Mouse (Mus musculus): ENCODE measurements around the gene Wdhd1. TPM values are rescaled to one million over a fixed set of nuclear protein-coding genes. Genes with fewer than 3 reads are reported as not detected.

The Wdhd1 gene
- polyA plus RNA-seq, 1 experiment from 2014 or later = 54.8 TPM

GRCm38 (mm10) chr14:47222631-47223450 is 53.8 kb downstream of the Wdhd1 start:
- no peak overlapping the region for H3K9ac ChIP-seq (ENCODE audit: low read length)
- DNase-seq (ENCODE audit: low spot score) = no peak
- H3K4me3 ChIP-seq (ENCODE audit: low read depth, low read length) = no peak overlapping the region
- ATAC-seq (ENCODE audit: insufficient number of reproducible peaks, low FRiP score, low TSS enrichment, low read depth) = no peak
- no peaks in the 10 kb centered on the region for H3K4me1 ChIP-seq (ENCODE audit: control insufficient read depth, insufficient read depth, low read length)
- H3K4me2 ChIP-seq (ENCODE audit: low read depth, severe bottlenecking) = no peak overlapping the region
- H3K27me3 ChIP-seq (ENCODE audit: control insufficient read depth, insufficient read depth, low read length) = no peaks in the 10 kb centered on the region
- H3K9me3 ChIP-seq (ENCODE audit: control insufficient read depth, low read length) = no peaks in the 10 kb centered on the region
- H3K27ac ChIP-seq (replicated peaks; ENCODE audit: low read depth, low read length) = no peak overlapping the region
- no peaks in the 10 kb centered on the region for H3K36me3 ChIP-seq (ENCODE audit: control insufficient read depth, insufficient read depth, low read length)
- WGBS = 79% methylated on average over 11 of the region's 11 CpGs

GRCm38 (mm10) chr14:47221567-47221966 is 55.1 kb downstream of the Wdhd1 start:
- Histone ChIP-seq H3K36me3 (ENCODE audit: control insufficient read depth, insufficient read depth, low read length) (no peaks in the 10 kb centered on the region), H3K9me3 (ENCODE audit: control insufficient read depth, low read length) (no peaks in the 10 kb centered on the region), H3K9ac (ENCODE audit: low read length) (no peak overlapping the region), H3K4me1 (ENCODE audit: control insufficient read depth, insufficient read depth, low read length) (no peaks in the 10 kb centered on the region), H3K4me2 (ENCODE audit: low read depth, severe bottlenecking) (no peak overlapping the region), H3K27me3 (ENCODE audit: control insufficient read depth, insufficient read depth, low read length) (no peaks in the 10 kb centered on the region), H3K4me3 (ENCODE audit: low read depth, low read length) (no peak overlapping the region), H3K27ac (replicated peaks; ENCODE audit: low read depth, low read length) (no peak overlapping the region)
- WGBS = 84% methylated on average over 11 of the region's 11 CpGs
- DNase-seq (ENCODE audit: low spot score) (no peak), ATAC-seq (ENCODE audit: insufficient number of reproducible peaks, low FRiP score, low TSS enrichment, low read depth) (no peak)

- no peaks in the 10 kb centered on the region for H3K36me3 ChIP-seq (ENCODE audit: control insufficient read depth, insufficient read depth, low read length)
- no peaks in the 10 kb centered on the region for H3K27me3 ChIP-seq (ENCODE audit: control insufficient read depth, insufficient read depth, low read length)
- no peaks in the 10 kb centered on the region for H3K4me1 ChIP-seq (ENCODE audit: control insufficient read depth, insufficient read depth, low read length)
- H3K9ac ChIP-seq (ENCODE audit: low read length) = no peak overlapping the region
- ATAC-seq (ENCODE audit: insufficient number of reproducible peaks, low FRiP score, low TSS enrichment, low read depth) (no peak), DNase-seq (ENCODE audit: low spot score) (no peak)
- H3K4me2 ChIP-seq (ENCODE audit: low read depth, severe bottlenecking) = no peak overlapping the region
- H3K4me3 ChIP-seq (ENCODE audit: low read depth, low read length) = no peak overlapping the region
- H3K9me3 ChIP-seq (ENCODE audit: control insufficient read depth, low read length) = no peaks in the 10 kb centered on the region
- H3K27ac ChIP-seq (replicated peaks; ENCODE audit: low read depth, low read length) = no peak overlapping the region
- 86% methylated on average over 8 of the region's 8 CpGs for WGBS
Measured at GRCm38 (mm10) chr14:47220231-47221025, 56.2 kb downstream of the Wdhd1 start.

- H3K4me1 ChIP-seq (ENCODE audit: control insufficient read depth, insufficient read depth, low read length) = no peaks in the 10 kb centered on the region
- no peaks in the 10 kb centered on the region for H3K9me3 ChIP-seq (ENCODE audit: control insufficient read depth, low read length)
- no peak overlapping the region for H3K27ac ChIP-seq (replicated peaks; ENCODE audit: low read depth, low read length)
- DNase-seq (ENCODE audit: low spot score) = no peak
- no peak overlapping the region for H3K9ac ChIP-seq (ENCODE audit: low read length)
- 91% methylated on average over 9 of the region's 9 CpGs for WGBS
- H3K36me3 ChIP-seq (ENCODE audit: control insufficient read depth, insufficient read depth, low read length) = no peaks in the 10 kb centered on the region
- H3K27me3 ChIP-seq (ENCODE audit: control insufficient read depth, insufficient read depth, low read length) = no peaks in the 10 kb centered on the region
- ATAC-seq (ENCODE audit: insufficient number of reproducible peaks, low FRiP score, low TSS enrichment, low read depth) = no peak
- H3K4me2 ChIP-seq (ENCODE audit: low read depth, severe bottlenecking) = no peak overlapping the region
- no peak overlapping the region for H3K4me3 ChIP-seq (ENCODE audit: low read depth, low read length)
Measured at GRCm38 (mm10) chr14:47218766-47219606, 57.7 kb downstream of the Wdhd1 start.

GRCm38 (mm10) chr14:47216541-47216940 is 60.1 kb downstream of the Wdhd1 start:
- Histone ChIP-seq H3K4me1 (ENCODE audit: control insufficient read depth, insufficient read depth, low read length) (no peaks in the 10 kb centered on the region), H3K4me2 (ENCODE audit: low read depth, severe bottlenecking) (no peak overlapping the region), H3K27me3 (ENCODE audit: control insufficient read depth, insufficient read depth, low read length) (no peaks in the 10 kb centered on the region), H3K9me3 (ENCODE audit: control insufficient read depth, low read length) (no peaks in the 10 kb centered on the region), H3K9ac (ENCODE audit: low read length) (no peak overlapping the region), H3K4me3 (ENCODE audit: low read depth, low read length) (no peak overlapping the region), H3K27ac (replicated peaks; ENCODE audit: low read depth, low read length) (no peak overlapping the region), H3K36me3 (ENCODE audit: control insufficient read depth, insufficient read depth, low read length) (no peaks in the 10 kb centered on the region)
- DNase-seq (ENCODE audit: low spot score) (no peak), ATAC-seq (ENCODE audit: insufficient number of reproducible peaks, low FRiP score, low TSS enrichment, low read depth) (no peak)
- WGBS = 86% methylated on average over 2 of the region's 2 CpGs

GRCm38 (mm10) chr14:47214367-47214766 is 62.3 kb downstream of the Wdhd1 start:
- no peak overlapping the region for H3K4me3 ChIP-seq (ENCODE audit: low read depth, low read length)
- ATAC-seq (ENCODE audit: insufficient number of reproducible peaks, low FRiP score, low TSS enrichment, low read depth) (no peak), DNase-seq (ENCODE audit: low spot score) (no peak)
- H3K9me3 ChIP-seq (ENCODE audit: control insufficient read depth, low read length) = no peaks in the 10 kb centered on the region
- no peak overlapping the region for H3K4me2 ChIP-seq (ENCODE audit: low read depth, severe bottlenecking)
- H3K36me3 ChIP-seq (ENCODE audit: control insufficient read depth, insufficient read depth, low read length) = no peaks in the 10 kb centered on the region
- H3K9ac ChIP-seq (ENCODE audit: low read length) = no peak overlapping the region
- H3K27me3 ChIP-seq (ENCODE audit: control insufficient read depth, insufficient read depth, low read length) = no peaks in the 10 kb centered on the region
- 79% methylated on average over 5 of the region's 5 CpGs for WGBS
- no peaks in the 10 kb centered on the region for H3K4me1 ChIP-seq (ENCODE audit: control insufficient read depth, insufficient read depth, low read length)
- no peak overlapping the region for H3K27ac ChIP-seq (replicated peaks; ENCODE audit: low read depth, low read length)

- Histone ChIP-seq H3K36me3 (ENCODE audit: control insufficient read depth, insufficient read depth, low read length) (no peaks in the 10 kb centered on the region), H3K27me3 (ENCODE audit: control insufficient read depth, insufficient read depth, low read length) (no peaks in the 10 kb centered on the region), H3K4me3 (ENCODE audit: low read depth, low read length) (no peak overlapping the region), H3K4me2 (ENCODE audit: low read depth, severe bottlenecking) (no peak overlapping the region), H3K27ac (replicated peaks; ENCODE audit: low read depth, low read length) (no peak overlapping the region), H3K9me3 (ENCODE audit: control insufficient read depth, low read length) (no peaks in the 10 kb centered on the region), H3K4me1 (ENCODE audit: control insufficient read depth, insufficient read depth, low read length) (no peaks in the 10 kb centered on the region), H3K9ac (ENCODE audit: low read length) (no peak overlapping the region)
- ATAC-seq (ENCODE audit: insufficient number of reproducible peaks, low FRiP score, low TSS enrichment, low read depth) (no peak), DNase-seq (ENCODE audit: low spot score) (no peak)
- WGBS = 83% methylated on average over 4 of the region's 4 CpGs
Measured at GRCm38 (mm10) chr14:47213305-47213704, 63.4 kb downstream of the Wdhd1 start.

- no peak overlapping the region for H3K4me3 ChIP-seq (ENCODE audit: low read depth, low read length)
- H3K4me2 ChIP-seq (ENCODE audit: low read depth, severe bottlenecking) = no peak overlapping the region
- H3K27ac ChIP-seq (replicated peaks; ENCODE audit: low read depth, low read length) = no peak overlapping the region
- no peaks in the 10 kb centered on the region for H3K27me3 ChIP-seq (ENCODE audit: control insufficient read depth, insufficient read depth, low read length)
- no peak overlapping the region for H3K9ac ChIP-seq (ENCODE audit: low read length)
- DNase-seq (ENCODE audit: low spot score) (no peak), ATAC-seq (ENCODE audit: insufficient number of reproducible peaks, low FRiP score, low TSS enrichment, low read depth) (no peak)
- no peaks in the 10 kb centered on the region for H3K4me1 ChIP-seq (ENCODE audit: control insufficient read depth, insufficient read depth, low read length)
- WGBS = 83% methylated on average over 4 of the region's 4 CpGs
- H3K9me3 ChIP-seq (ENCODE audit: control insufficient read depth, low read length) = no peaks in the 10 kb centered on the region
- H3K36me3 ChIP-seq (ENCODE audit: control insufficient read depth, insufficient read depth, low read length) = no peaks in the 10 kb centered on the region
Measured at GRCm38 (mm10) chr14:47209669-47210164, 66.9 kb downstream of the Wdhd1 start.

All from limb, embryonic 11.5 days (tissue).